Mouse (Mus musculus) gastrocnemius, postnatal 25 days (tissue): ENCODE measurements around the gene Rhoc. TPM values are rescaled to one million over a fixed set of nuclear protein-coding genes. Genes with fewer than 3 reads are reported as not detected.

Experiments used
- DNase-seq: peaks from one replicate; pipeline ENCODE4 v3.0.0; 2022
- total RNA-seq, 2 experiments: library from RNA; stranded (reverse); gene quantifications; 1 replicate in 1 of 2; 2 replicates in 1 of 2; pipeline ENCODE4 v1.2.3; 2021

Gene Rhoc
- total RNA-seq, 2 experiments from 2014 or later: 44.8 to 66.5 TPM

DNA sequence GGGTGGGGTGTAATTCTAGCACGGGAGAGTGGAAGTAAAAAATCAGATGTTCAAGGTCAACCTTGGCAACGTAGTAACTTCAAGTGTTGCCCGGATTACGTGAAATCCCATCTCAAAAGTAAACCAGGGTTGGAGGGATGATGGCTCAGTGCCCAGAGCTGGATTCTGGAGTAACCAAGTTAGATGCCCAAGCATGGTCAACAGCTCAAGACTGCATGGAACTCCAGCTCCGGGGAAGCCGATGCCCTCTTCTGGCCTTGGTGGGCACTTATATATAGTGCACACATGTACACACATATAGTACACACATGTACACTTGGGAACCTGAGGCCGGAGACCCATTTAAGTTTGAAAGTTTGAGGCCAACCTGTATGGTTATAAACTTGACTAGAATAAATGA lies 28.0 kb downstream of the Rhoc start:
- no peak for DNase-seq

DNA sequence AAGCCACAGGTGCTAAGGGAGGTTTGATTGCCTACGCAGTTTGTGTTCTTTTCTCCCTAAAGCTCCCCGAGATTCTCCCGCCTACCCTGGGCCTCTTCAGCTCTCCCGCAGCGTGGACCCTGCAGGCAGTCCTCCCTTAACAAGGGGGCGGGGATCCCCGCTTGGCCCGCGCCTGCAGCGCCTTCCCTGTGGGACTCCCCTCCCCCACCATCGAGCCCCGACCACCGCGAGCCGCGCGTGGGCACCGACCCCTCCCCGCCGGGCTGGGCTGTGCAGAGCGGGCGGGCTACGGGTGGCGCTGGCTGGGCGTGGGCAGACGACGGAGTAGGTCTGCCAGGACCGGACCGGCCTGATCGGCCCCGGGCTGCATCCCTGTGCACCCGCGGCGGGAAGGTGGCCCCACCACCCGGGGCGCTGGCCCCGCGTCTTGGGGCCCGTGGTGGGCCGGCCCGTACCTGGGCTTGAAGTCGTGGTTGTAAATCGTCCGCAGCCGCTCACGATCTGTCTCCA lies 29.4 kb downstream of the Rhoc start:
- DNase-seq: peak; percentile 59

DNA sequence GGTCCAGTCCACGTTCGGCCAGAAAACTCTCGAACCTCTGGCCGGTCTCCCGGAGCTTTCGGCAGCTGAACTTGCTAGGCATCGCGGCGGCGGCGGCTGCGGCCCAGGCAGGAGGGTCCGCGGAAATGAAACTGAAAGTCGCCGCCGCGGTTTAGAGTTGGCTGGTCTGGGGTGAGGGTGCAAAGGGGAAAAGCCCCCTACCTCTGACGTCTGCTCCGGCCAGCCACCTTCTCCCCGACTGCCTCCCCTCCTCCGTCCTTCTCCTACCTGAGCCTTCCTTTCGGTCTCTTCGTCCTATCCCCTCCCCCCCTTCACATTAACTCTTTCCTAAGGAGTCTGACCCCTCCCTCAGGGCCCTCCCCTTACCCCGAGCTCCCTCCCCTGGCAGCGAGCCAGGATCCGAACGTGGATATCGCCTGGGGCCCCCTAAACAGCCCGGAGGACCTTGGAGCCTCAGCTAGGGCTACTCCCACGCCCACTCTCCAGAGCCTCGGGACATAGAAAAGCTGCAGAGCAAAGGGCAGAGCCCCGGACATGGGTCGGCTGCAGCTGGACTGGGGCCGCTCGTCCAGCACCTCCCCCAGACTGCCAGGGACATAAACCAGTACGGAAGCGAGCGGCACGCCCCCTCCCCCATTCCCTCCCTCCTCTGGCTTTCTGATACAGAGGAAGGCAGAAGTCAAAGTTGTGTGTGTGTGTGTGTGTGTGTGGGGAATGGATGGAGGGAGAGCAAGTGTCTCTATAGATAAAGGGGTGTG lies 30.0 kb downstream of the Rhoc start, which contains the start of gene Mov10:
Gene Mov10, minus strand, starts transcription at position 573 of the 758 bp plus-strand sequence.
- DNase-seq: peak; percentile 66

DNA sequence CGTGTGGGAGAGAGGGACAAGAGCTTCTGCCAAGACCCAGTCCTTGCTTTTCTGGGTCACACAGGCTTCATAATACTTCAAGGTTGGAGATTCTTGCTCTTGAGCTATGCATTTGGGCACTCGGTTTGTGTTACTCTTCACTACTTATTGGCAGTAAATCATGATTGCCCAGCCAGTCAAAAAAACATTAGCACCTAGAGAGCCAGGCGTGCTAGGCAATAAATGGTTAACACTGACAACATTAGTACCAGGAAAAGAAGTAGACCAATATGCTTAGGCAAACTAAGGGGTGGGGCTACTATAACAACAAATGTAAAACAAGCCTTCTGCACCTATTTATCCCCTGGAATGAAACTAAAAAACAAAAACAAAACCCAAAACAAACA lies 30.6 kb downstream of the Rhoc start:
- DNase-seq: no peak

DNA sequence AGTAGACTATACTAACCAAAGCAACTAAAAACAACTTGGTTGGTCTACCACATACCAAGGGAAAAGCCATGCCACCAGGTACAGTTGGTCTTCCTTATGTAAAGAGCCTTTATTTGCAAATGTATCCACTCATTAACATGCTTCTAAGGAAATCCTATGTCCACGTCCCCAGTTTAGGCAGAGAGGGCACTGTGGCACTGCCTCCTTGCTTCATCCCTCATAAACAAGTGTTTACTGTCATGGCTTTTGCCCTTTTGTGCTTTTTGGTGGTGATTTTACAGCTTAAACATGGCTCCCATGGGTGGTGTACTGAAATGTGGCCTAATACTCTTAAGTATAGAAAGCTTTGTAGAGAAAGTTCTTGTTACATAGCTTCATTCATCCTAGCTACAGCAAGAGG lies 32.3 kb downstream of the Rhoc start:
- DNase-seq: no peak

DNA sequence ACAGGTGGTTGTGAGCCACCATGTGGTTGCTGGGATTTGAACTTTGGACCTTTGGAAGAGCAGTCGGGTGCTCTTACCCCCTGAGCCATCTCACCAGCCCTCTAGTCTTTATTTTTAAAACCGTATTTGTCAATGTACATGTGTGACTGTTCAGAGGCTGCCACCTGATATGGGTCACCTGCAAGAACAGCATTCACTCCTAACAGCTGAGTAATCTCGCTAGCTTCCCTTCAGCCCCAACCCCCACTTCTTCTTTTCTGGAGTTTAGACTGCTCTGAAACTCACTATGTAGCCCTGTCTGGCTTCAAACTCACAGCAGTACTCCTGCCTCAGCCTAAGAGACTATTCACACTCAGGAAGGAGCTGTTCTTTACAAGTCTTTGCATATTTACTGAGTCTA lies 34.2 kb downstream of the Rhoc start:
- DNase-seq: no peak

DNA sequence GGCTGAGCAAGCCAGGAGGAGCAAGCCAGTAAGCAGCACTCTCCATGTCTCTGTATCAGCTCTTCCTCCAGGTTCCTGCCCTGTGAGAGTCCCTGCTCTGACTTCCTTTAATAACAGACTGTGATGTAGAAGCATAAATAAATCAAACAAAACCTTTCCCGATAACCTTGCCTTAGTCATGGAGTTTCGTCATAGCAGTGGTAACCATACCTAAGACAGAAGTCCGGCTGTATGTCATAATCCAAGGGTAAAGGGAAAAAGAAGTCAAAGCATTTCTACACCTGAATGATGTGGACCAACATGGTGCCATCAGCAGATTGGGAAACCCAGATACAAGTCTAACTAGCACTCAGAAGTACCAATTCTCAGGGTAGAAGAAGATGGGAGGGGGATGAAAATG lies 47.6 kb downstream of the Rhoc start:
- no peak for DNase-seq

DNA sequence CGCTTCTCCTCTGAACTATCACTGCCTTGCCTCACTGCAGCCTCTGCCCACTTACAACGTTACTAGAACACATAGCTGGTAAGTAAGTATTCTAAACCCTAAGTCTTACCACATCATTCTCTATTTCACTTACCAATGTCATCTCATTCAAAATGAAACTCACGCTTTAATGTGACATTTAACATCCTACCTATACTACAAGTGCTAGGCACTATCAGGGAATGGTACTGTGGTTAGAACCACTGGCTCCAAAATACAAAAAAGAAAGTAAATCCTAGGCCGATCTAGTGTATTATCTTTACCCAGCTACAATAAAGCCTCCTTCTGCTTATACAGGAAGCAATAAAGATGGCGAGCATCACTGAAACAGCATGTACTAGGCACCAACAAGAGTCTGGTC lies 52.9 kb downstream of the Rhoc start:
- no peak for DNase-seq

Other genes starting within 250 kb of the Rhoc start
- 10 to 100 TPM; 27.4 to 28.3 TPM for gene Slc16a1, start 149.7 kb upstream of the Rhoc start, total RNA-seq
- gene Ppm1j, start 7.3 kb upstream of the Rhoc start, total RNA-seq: 10 to 100 TPM; 34.3 to 40.8 TPM
- 1 to 10 TPM; 4.0 to 4.6 TPM for gene Fam19a3, start 6.5 kb upstream of the Rhoc start, total RNA-seq
- gene Mov10, start 30.2 kb downstream of the Rhoc start, total RNA-seq: 1 to 10 TPM; 1.4 to 1.7 TPM
- 10 to 100 TPM; 20.7 to 21.2 TPM for gene St7l, start 75.6 kb downstream of the Rhoc start, total RNA-seq
- 10 to 100 TPM; 27.9 to 28.1 TPM for gene Capza1, start 76.1 kb downstream of the Rhoc start, total RNA-seq
- under 1 TPM; 0.31 to 0.46 TPM for gene Wnt2b, start 173.5 kb downstream of the Rhoc start, total RNA-seq